Mouse (Mus musculus): ENCODE measurements around the gene Dram2. TPM values are rescaled to one million over a fixed set of nuclear protein-coding genes. Genes with fewer than 3 reads are reported as not detected.

Gene Dram2
- 18.5 and 37.7 TPM in 2 replicates for polyA plus RNA-seq (2012; rRNA removed)

GRCm38 (mm10) chr3:106547171-106547923 is at the start of gene Dram2, which contains the start of gene Cept1:
Gene Dram2 (plus strand): TSS chr3:106547798.
Gene Cept1 (minus strand): TSS chr3:106547802.

Other genes starting within 250 kb of the Dram2 start
- gene Chil6, start 141.6 kb upstream of the Dram2 start, polyA plus RNA-seq (2012; rRNA removed), result not detected in 2 replicates
- 0.72 and 0.88 TPM in 2 replicates for gene Dennd2d, start 65.4 kb upstream of the Dram2 start, polyA plus RNA-seq (2012; rRNA removed)
- 15.1 and 30.4 TPM in 2 replicates for gene Cept1, start within 50 bp of the Dram2 start, polyA plus RNA-seq (2012; rRNA removed)
- 6.6 and 16.0 TPM in 2 replicates for gene Lrif1, start 137.2 kb downstream of the Dram2 start, polyA plus RNA-seq (2012; rRNA removed)
- gene Cd53, start 242.4 kb downstream of the Dram2 start, polyA plus RNA-seq (2012; rRNA removed), result 1.9 and 2.8 TPM in 2 replicates

Data from central nervous system, embryonic 11.5 days (tissue).